Mouse (Mus musculus): Measurements from ENCODE around the gene Gm6401.
"Not testable (repeated sequence)": the region's sequence is repeated elsewhere in the genome, so short reads cannot be mapped to it uniquely, and the experiment has no call there.

GRCm38 (mm10) chr14:41968596-41968995 lies 869 bp upstream of the Gm6401 start:
- TF ChIP-seq CTCF (IDR thresholded peaks at IDR 0.05; ENCODE audit: borderline replicate concordance, control insufficient read depth, extremely low read depth, insufficient read depth, low read length, poor library complexity); POLR2A (IDR thresholded peaks at IDR 0.05; ENCODE audit: control insufficient read depth, extremely low read depth, insufficient read depth, low read length, poor library complexity): not testable (repeated sequence)

Data from thymus, adult 2 months (tissue).